28 mouse cellular contexts compared by ENCODE assay signal in genomic region chr9:122812386-122812785, GRCm38 (mm10). TPM values are rescaled to one million over a fixed set of nuclear protein-coding genes. Genes with fewer than 3 reads are reported as not detected.
"Had no signal": no experiment of that assay in that cellular context is flagged by ENCODE, and none has a peak within 500 bp of the region (broad histone marks: within the 10 kb centered on the region; RNA-seq: fewer than 3 reads in every experiment).

No protein-coding gene starts in this region.

- H3K27me3 ChIP-seq: liver, embryonic 13.5 days; midbrain, embryonic 15.5 days; neural tube, embryonic 13.5 days had no signal

- H3K9ac ChIP-seq: liver, embryonic 13.5 days; midbrain, embryonic 15.5 days; neural tube, embryonic 13.5 days had no signal

- H3K4me2 ChIP-seq: liver, embryonic 13.5 days; midbrain, embryonic 11.5 days; midbrain, embryonic 15.5 days; neural tube, embryonic 13.5 days had no signal

- H3K4me1 ChIP-seq: midbrain, embryonic 15.5 days; neural tube, embryonic 13.5 days had no signal

- ATAC-seq: midbrain, embryonic 15.5 days had no signal

- H3K4me3 ChIP-seq: layer of hippocampus, adult 2 months; left cerebral cortex, adult 2 months; liver, embryonic 13.5 days; midbrain, embryonic 15.5 days; neural tube, embryonic 13.5 days had no signal

- DNase-seq: kidney, postnatal 25 days; layer of hippocampus, adult 9-11 months; liver, embryonic 13.5 days; lung, adult 2 months; lung, postnatal 14 days; lung, postnatal 4 days; retina, postnatal 1 day; right cerebral cortex, postnatal 25 days; thymus, adult 18-20 months; thymus, postnatal 36 days had no signal

- H3K27ac ChIP-seq: kidney, postnatal 0 days; layer of hippocampus, adult 2 months; left cerebral cortex, adult 2 months; liver, embryonic 13.5 days; midbrain, embryonic 15.5 days; neural tube, embryonic 13.5 days had no signal

- H3K9me3 ChIP-seq: liver, embryonic 13.5 days; midbrain, embryonic 15.5 days; neural tube, embryonic 13.5 days had no signal

- H3K36me3 ChIP-seq: liver, embryonic 13.5 days had no signal

RNA-seq across cellular contexts. Expression of gene Gm35549, which starts 31.4 kb away (rescaled TPM):
- total RNA-seq: layer of hippocampus, adult 2 months; layer of hippocampus, postnatal 25 days; left cerebral cortex, adult 2 months; left cerebral cortex, postnatal 10 days; left cerebral cortex, postnatal 36 days; liver, adult 2 months; megakaryocyte progenitor cell, adult 5-6 weeks; megakaryocyte-erythroid progenitor cell, adult 5-6 weeks had no signal
- polyA plus RNA-seq: large intestine, adult 2 months; limb, embryonic 11.5 days; liver, adult 2 months; liver, embryonic 13.5 days; liver, embryonic 16.5 days; lung, adult 2 months; neural tube, embryonic 13.5 days; small intestine, adult 2 months; spleen, adult 2 months; urinary bladder, adult 2 months had no signal
